Mouse (Mus musculus): ENCODE results near the gene Gas7.

DNA sequence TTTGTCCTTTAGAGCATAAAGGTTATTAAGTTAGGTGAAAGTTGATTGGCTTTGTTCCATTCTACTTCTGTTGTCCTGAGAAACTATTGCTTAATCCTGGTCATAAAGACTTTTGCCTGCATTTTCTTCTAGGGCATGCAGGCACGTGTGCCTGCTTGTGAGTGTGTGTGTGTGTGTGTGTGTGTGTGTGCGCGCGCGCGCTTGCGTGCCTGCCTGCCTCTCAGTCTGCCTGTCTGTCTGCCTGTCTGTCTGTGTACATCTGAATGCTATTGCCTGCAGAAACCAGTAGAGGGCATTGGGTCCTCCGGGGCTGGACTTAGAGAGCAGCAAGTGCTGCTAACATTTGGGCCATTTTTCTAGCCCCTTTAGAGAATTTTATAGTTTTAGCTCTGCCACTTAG is 59.2 kb downstream of the Gas7 start:
- TF ChIP-seq MAFK (IDR thresholded peaks at IDR 0.05; ENCODE audit: insufficient read depth, low read depth, low read length) (no peak), HCFC1 (IDR thresholded peaks at IDR 0.05; ENCODE audit: borderline replicate concordance, insufficient read depth, low read length) (no peak), CHD2 (IDR thresholded peaks at IDR 0.05; ENCODE audit: low read depth, low read length) (no peak), ZC3H11A (IDR thresholded peaks at IDR 0.05; ENCODE audit: borderline replicate concordance, low read depth, low read length) (no peak)

Measured in ES-E14 (cell line).